Mouse (Mus musculus): ENCODE data around the gene Bin2.

- no peak for TF ChIP-seq POLR2A (IDR thresholded peaks at IDR 0.05; ENCODE audit: low read depth, low read length)
- TF ChIP-seq CTCF (IDR thresholded peaks at IDR 0.05; ENCODE audit: extremely low read depth, insufficient read depth, insufficient read length, insufficient replicate concordance) = no peak
Measured at GRCm38 (mm10) chr15:100700424-100700823, 31.1 kb upstream of the Bin2 start.
